Mouse (Mus musculus) left cerebral cortex, postnatal 36 days (tissue): ENCODE results near the gene Rapgef4. TPM values are rescaled to one million over a fixed set of nuclear protein-coding genes. Genes with fewer than 3 reads are reported as not detected.
A peak's percentile ranks its signal among the peaks of the same experiment; 100 is the strongest.

Experiments
- DNase-seq, 2 experiments: peaks; one replicate each; pipeline ENCODE4 v3.0.0; 2021 to 2022; ENCODE audit warnings: low spot score in 2 of 2, mixed read lengths in 1 of 2
- intact Hi-C: fragments of 180-260 bp; cut with DNase I; formaldehyde crosslinking; loops from one replicate; pipeline ENCODE4 v1.15.1; 2025
- total RNA-seq, 2 experiments: library from RNA; stranded (reverse); gene quantifications; 2 replicates each; pipeline ENCODE4 v1.2.3; 2021

The Rapgef4 gene
- total RNA-seq = 100 to 1,000 TPM; 419 to 456 TPM

- intact Hi-C loops = loop anchor here (5.0 kb wide), 1 partner anchor 36 kb away; no protein-coding TSS in a partner anchor
These were observed at the start of gene Rapgef4 for GRCm38 (mm10) chr2:71980771-71981342. Gene Rapgef4, plus strand, starts transcription at chr2:71981240.

GRCm38 (mm10) chr2:71934046-71934445 is 47.0 kb upstream of the Rapgef4 start:
- intact Hi-C loops = no loop called here
- no peak for DNase-seq

More at GRCm38 (mm10) chr2:71980771-71981342, at the start of gene Rapgef4:
- peak; percentile 55 to 70 for DNase-seq

- no peak for DNase-seq
- intact Hi-C loops = no loop called here
These were observed 44.3 kb upstream of the Rapgef4 start for GRCm38 (mm10) chr2:71936711-71937110.

GRCm38 (mm10) chr2:71937649-71938308 is 43.3 kb upstream of the Rapgef4 start:
- no peak for DNase-seq
- intact Hi-C loops = no loop called here

- DNase-seq = no peak
- intact Hi-C loops = no loop called here
These were observed 42.2 kb upstream of the Rapgef4 start for GRCm38 (mm10) chr2:71938716-71939393.

- intact Hi-C loops = no loop called here
- no peak for DNase-seq
These were observed 39.9 kb upstream of the Rapgef4 start for GRCm38 (mm10) chr2:71941005-71941720.

- no peak for DNase-seq
- intact Hi-C loops = no loop called here
These were observed 39.3 kb upstream of the Rapgef4 start for GRCm38 (mm10) chr2:71941721-71942087.

GRCm38 (mm10) chr2:71951212-71951611 is 29.8 kb upstream of the Rapgef4 start:
- intact Hi-C loops = no loop called here
- DNase-seq = no peak

- intact Hi-C loops = loop anchor here (1.0 to 5.0 kb wide), 2 partner anchors 57 to 103 kb away; no protein-coding TSS in a partner anchor
- DNase-seq = peak; percentile 45 to 61
These were observed 25.4 kb upstream of the Rapgef4 start for GRCm38 (mm10) chr2:71955637-71956036.

- no peak for DNase-seq
- intact Hi-C loops = loop anchor here (5.0 kb wide), 1 partner anchor 104 kb away; no protein-coding TSS in a partner anchor
These were observed 24.6 kb upstream of the Rapgef4 start for GRCm38 (mm10) chr2:71956463-71956862.

GRCm38 (mm10) chr2:71957951-71958350 is 23.1 kb upstream of the Rapgef4 start:
- no peak for DNase-seq
- intact Hi-C loops = loop anchor here (5.0 kb wide), 1 partner anchor 106 kb away; no protein-coding TSS in a partner anchor

GRCm38 (mm10) chr2:71958393-71958792 is 22.6 kb upstream of the Rapgef4 start:
- DNase-seq = no peak
- intact Hi-C loops = loop anchor here (5.0 kb wide), 1 partner anchor 106 kb away; no protein-coding TSS in a partner anchor

GRCm38 (mm10) chr2:71964216-71964615 is 16.8 kb upstream of the Rapgef4 start:
- intact Hi-C loops = no loop called here
- DNase-seq = no peak

- intact Hi-C loops = no loop called here
- DNase-seq = no peak
These were observed 15.6 kb upstream of the Rapgef4 start for GRCm38 (mm10) chr2:71965476-71965875.

- intact Hi-C loops = loop anchor here (2.0 kb wide), 1 partner anchor 68 kb away; no protein-coding TSS in a partner anchor
- no peak for DNase-seq
These were observed 14.3 kb upstream of the Rapgef4 start for GRCm38 (mm10) chr2:71966737-71967136.

GRCm38 (mm10) chr2:71967855-71968254 is 13.2 kb upstream of the Rapgef4 start:
- no peak for DNase-seq
- intact Hi-C loops = loop anchor here (2.0 kb wide), 1 partner anchor 67 kb away; no protein-coding TSS in a partner anchor

- no peak for DNase-seq
- intact Hi-C loops = no loop called here
These were observed 7.4 kb upstream of the Rapgef4 start for GRCm38 (mm10) chr2:71973646-71974045.

- DNase-seq = no peak
- intact Hi-C loops = no loop called here
These were observed 6.7 kb upstream of the Rapgef4 start for GRCm38 (mm10) chr2:71974143-71974846.

- no peak for DNase-seq
- intact Hi-C loops = loop anchor here (5.0 kb wide), 1 partner anchor 37 kb away; no protein-coding TSS in a partner anchor
These were observed 1.1 kb upstream of the Rapgef4 start for GRCm38 (mm10) chr2:71979981-71980380.
